Mouse (Mus musculus) CD4-positive naive resting alpha-beta T cell, adult 57 days (primary cell): ENCODE data around the gene Cebpa. TPM values are rescaled to one million over a fixed set of nuclear protein-coding genes. Genes with fewer than 3 reads are reported as not detected.

Experiments used
- total RNA-seq: library from RNA; stranded (reverse); gene quantifications from one replicate; pipeline ENCODE4 v1.2.4, GENCODE M21; 2023

The Cebpa gene
- 1.9 TPM for total RNA-seq

DNA sequence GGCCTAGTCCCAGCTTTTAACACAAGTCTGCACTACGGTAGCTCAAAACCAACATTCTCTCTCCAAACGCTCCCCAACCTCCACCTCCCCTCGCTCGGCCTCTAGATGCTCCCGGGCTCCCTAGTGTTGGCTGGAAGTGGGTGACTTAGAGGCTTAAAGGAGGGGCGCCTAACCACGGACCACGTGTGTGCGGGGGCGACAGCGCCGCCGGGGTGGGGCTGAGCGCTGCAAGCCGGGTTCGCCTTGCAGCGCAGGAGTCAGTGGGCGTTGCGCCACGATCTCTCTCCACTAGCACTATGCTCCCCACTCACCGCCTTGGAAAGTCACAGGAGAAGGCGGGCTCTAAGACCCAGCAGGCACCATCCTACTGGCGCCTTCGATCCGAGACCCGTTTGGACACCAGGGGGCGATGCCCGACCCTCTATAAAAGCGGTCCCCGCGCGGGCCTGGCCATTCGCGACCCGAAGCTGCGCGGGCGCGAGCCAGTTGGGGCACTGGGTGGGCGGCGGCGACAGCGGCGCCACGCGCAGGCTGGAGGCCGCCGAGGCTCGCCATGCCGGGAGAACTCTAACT lies at the start of gene Cebpa:
Cebpa (plus strand) TSS at position 453 of the 573 bp plus-strand sequence.

Other genes with a start within 250 kb of the Cebpa start
- gene Pepd, start 206.9 kb upstream of the Cebpa start, total RNA-seq: 29.2 TPM
- 36.7 TPM for gene Cebpg, start 62.7 kb upstream of the Cebpa start, total RNA-seq
- gene Slc7a10, start 67.1 kb downstream of the Cebpa start, total RNA-seq: not detected
- 0.15 TPM for gene Lrp3, start 96.2 kb downstream of the Cebpa start, total RNA-seq
- 17.2 TPM for gene Gpatch1, start 199.1 kb downstream of the Cebpa start, total RNA-seq
- gene Rhpn2, start 214.9 kb downstream of the Cebpa start, total RNA-seq: 1.2 TPM